Mouse (Mus musculus) CH12.LX (cell line): ENCODE data around the gene Ppp2r5d.

ENCODE experiments used
- CHD2 ChIP-seq: IDR thresholded peaks from 2 replicates; pipeline ENCODE4 v1.6.1; 2011; ENCODE audit warnings: low read length, improper control_type of control experiment
- CTCF ChIP-seq, 2 experiments: IDR thresholded peaks in 1 of 2; conservative IDR thresholded peaks in 1 of 2; 2 replicates each; pipeline ENCODE4 v1.5.1; 2011 to 2012; ENCODE audit warnings: low read depth in 2 of 2, low read length in 2 of 2, improper control_type of control experiment in 1 of 2, inconsistent platforms in 1 of 2, mild to moderate bottlenecking in 1 of 2, moderate library complexity in 1 of 2
- EP300 ChIP-seq: IDR thresholded peaks from 2 replicates; pipeline ENCODE4 v1.6.1; 2011; ENCODE audit warnings: low read length, improper control_type of control experiment
- ETS1 ChIP-seq: conservative IDR thresholded peaks from 2 replicates; pipeline ENCODE4 v1.6.1; 2012; ENCODE audit warnings: low read depth, mild to moderate bottlenecking, inconsistent platforms, low read length, improper control_type of control experiment, moderate library complexity
- IRF4 ChIP-seq: IDR thresholded peaks from 2 replicates; pipeline ENCODE4 v1.6.1; 2014; ENCODE audit warnings: low read depth, mild to moderate bottlenecking, inconsistent platforms, low read length, improper control_type of control experiment
- MAZ ChIP-seq: IDR thresholded peaks from 2 replicates; pipeline ENCODE4 v1.6.1; 2012; ENCODE audit warnings: low read depth, mild to moderate bottlenecking, inconsistent platforms, low read length, improper control_type of control experiment, moderate library complexity
- MYC ChIP-seq: IDR thresholded peaks from 2 replicates; pipeline ENCODE4 v1.6.1; 2011; ENCODE audit warnings: low read depth, mild to moderate bottlenecking, improper control_type of control experiment, low read length
- NRF1 ChIP-seq: IDR thresholded peaks from 2 replicates; pipeline ENCODE4 v1.6.1; 2014; ENCODE audit warnings: low read depth, mild to moderate bottlenecking, inconsistent platforms, low read length, improper control_type of control experiment, moderate library complexity
- POLR2A ChIP-seq: IDR thresholded peaks from 2 replicates; pipeline ENCODE4 v1.6.1; 2011; ENCODE audit warnings: low read depth, mild to moderate bottlenecking, improper control_type of control experiment, low read length
- RCOR1 ChIP-seq: conservative IDR thresholded peaks from 2 replicates; pipeline ENCODE4 v1.6.1; 2012; ENCODE audit warnings: low read depth, mild to moderate bottlenecking, inconsistent platforms, low read length, improper control_type of control experiment
- TCF12 ChIP-seq: IDR thresholded peaks from 2 replicates; pipeline ENCODE4 v1.6.1; 2014; ENCODE audit warnings: low read depth, mild to moderate bottlenecking, inconsistent platforms, low read length, improper control_type of control experiment
- UBTF ChIP-seq: IDR thresholded peaks from 2 replicates; pipeline ENCODE4 v1.6.1; 2012; ENCODE audit warnings: low read depth, mild to moderate bottlenecking, inconsistent platforms, low read length, improper control_type of control experiment, moderate library complexity
- ZMIZ1 ChIP-seq: IDR thresholded peaks from 2 replicates; pipeline ENCODE4 v1.6.1; 2012; ENCODE audit warnings: low read depth, mild to moderate bottlenecking, inconsistent platforms, low read length, improper control_type of control experiment

GRCm38 (mm10) chr17:46734055-46734454, 29.1 kb upstream of the Ppp2r5d start:
- 0 out of 2 replicates have a peak, but pooled peaks have one; percentile 2 for TF ChIP-seq CHD2
- no peak for TF ChIP-seq MYC
- TF ChIP-seq POLR2A = no peak
- TF ChIP-seq UBTF = no peak
- TF ChIP-seq TCF12 = no peak
- no peak for TF ChIP-seq MAZ
- no peak for TF ChIP-seq NRF1
- TF ChIP-seq EP300 = no peak
- TF ChIP-seq ETS1 = no peak
- TF ChIP-seq CTCF (conservative IDR thresholded peaks at IDR 0.05 in 1 of 2, IDR thresholded peaks at IDR 0.05 in 1 of 2; ENCODE audit: low read depth in 2 of 2, low read length in 2 of 2) = no peak
- TF ChIP-seq ZMIZ1 = no peak
- TF ChIP-seq IRF4 = no peak
- TF ChIP-seq RCOR1 = no peak
